Mouse (Mus musculus): Measurements from ENCODE around the gene Tulp3.

Gene Tulp3

DNA sequence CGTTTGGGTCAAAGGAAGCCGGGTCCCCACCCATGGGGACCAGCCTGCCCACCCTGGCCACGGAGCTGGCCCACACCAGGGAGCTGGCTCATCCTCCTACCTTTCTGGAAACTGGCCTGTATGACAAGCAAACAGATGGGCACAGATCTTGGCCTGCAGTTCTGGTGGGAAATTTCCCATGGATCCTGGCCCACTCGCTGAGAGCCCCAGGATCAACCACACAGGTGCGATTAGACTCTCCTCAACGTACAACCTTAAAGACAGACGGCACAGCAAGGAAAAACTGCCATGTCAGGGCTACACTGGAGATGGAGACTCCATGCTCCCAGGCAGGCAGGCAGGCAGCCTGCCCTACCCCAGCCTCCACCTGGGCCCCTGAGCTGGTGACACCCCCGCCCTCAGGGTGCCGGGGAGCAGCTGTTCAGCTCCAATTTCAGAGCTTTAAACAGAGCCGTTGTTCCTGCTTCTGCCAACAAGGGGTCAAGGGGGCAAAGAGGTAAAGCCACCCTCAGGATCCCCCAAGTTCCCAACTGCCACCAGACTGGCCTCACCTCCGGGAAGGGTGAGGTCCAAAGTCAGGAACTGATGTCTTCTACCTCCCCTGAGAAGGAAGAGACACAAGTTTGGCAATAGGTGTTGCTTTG, 58.8 kb downstream of the Tulp3 start:
- no peak for DNase-seq (ENCODE audit: low spot score)

DNA sequence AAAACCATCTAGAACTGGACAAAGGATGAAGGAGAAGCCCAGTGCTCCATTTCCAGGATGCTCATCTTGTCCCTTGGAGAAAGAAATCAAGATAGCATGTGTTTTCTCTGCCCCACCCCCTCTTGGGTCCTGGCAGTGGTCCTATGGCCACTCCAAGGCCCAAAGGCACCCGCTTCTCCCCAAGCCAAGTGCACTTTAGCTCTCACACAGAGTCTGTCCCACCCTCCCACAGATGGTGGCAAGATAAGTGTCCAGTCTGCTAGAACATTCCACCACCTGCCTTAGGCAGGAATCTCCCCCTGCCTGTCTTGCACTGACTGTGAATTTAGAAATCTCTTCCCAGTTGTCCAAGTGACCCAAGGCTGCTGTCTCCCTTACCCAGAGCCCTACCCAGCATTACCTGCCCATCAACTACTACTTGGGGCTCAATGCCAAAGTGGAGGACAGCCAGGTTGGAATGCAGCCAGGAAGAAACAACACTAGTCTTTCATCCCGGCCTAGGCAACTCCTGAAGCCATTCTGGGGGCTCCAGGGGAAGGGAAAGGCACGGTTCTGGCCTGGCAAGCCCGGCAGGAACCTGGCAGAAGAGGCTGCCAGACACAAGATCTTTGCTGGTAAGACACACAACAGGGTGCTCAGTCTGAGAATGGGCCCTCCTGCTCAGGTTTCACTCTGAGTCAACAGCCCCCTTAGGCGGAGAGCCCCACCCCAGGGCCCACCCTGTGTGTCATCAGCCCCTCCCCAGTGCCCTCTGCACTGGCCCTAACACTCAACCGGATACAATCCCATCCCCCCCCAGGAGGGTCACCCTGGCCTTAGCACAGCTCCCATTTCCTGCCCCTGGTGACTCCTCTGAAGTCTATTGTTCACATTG, 59.5 kb downstream of the Tulp3 start:
- no peak for DNase-seq (ENCODE audit: low spot score)

DNA sequence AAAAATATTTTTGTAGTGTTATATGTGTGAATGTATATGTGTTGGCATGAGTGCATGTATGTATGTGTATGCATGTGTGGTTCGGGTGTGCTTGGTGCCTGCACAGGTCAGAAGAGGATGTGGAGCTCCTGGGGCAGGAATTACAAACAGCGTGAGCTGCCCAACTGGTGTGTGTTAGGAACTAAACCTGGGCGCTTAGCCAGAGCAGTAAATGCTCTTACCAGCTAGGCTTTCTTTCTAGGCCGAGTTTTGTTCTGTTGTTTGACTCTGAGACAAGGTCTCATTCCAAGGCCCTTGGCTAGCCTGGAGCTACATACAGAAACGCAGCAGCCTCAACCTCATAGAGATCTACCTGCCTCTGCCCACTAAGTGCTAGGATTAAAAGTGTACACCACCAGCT, 64.4 kb downstream of the Tulp3 start:
- no peak for DNase-seq (ENCODE audit: low spot score)

DNA sequence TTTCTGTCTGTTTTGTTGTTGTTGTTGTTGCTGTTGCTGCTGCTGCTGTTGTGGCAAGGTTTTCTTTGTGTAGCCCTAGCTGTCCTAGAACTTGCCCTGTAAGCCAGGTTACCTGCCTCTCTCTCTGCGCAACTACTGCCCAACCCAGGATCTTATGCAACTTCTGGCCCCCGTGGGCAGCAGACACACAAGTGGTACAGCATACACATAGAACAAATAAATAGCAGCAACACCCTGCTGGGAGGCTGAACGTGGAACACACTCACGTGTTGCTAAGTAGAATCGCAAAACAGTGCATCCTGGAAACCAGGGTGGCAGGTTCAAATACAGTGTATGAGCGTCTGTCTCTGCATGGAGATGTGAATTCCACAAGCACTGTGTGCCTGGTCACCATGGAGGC, 67.0 kb downstream of the Tulp3 start:
- no peak for DNase-seq (ENCODE audit: low spot score)

DNA sequence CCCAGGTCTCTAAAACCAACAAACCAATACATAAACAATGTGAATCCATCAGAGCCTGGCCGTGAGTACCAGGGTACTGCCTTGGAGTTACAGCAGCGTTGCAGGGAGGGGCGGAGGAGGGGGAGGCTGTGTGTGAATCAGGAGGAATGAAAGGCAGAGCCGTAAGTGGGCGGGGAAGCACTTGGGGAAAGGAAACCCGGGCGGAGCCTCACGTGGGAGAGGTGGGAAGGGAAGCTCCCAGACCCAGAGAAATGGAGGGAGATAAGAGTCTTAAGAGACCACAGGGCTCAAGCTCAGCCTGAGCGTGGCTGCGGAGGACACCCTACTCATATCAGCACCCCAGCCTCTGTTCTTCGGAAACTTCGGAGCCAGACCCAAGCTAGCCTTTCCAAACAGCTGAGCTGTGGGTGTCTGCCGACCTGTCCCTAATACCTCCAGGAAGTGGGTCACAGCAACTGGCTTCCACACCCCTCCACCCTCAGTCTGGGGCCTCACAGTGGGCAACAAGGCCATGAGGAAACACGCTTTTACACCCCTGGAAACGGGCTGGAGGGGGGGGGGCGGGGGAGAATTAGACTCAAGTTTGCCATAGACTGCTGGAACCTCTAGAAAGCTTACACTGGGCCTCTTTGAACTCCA, 69.7 kb downstream of the Tulp3 start:
- DNase-seq (ENCODE audit: low spot score) = no peak

DNA sequence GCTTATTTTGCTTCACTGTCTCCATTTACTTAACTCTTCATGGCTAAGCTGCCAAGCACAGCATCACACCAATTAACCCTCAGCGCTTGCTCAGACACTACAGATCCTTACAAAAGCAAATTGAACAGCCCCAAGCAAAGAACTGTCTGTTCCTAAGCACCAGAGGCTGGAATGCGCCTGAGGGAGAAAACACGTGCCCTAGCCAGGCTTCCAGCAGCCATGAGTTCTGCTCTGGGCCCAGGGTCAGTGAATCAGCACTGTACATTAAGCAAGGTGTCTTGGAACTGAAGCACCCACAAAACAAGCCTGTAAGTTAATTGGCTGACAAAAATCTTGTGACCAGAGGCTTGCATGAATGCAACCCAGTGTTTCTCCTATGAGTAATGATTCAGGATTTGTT, 73.5 kb downstream of the Tulp3 start:
- no peak for DNase-seq (ENCODE audit: low spot score)

DNA sequence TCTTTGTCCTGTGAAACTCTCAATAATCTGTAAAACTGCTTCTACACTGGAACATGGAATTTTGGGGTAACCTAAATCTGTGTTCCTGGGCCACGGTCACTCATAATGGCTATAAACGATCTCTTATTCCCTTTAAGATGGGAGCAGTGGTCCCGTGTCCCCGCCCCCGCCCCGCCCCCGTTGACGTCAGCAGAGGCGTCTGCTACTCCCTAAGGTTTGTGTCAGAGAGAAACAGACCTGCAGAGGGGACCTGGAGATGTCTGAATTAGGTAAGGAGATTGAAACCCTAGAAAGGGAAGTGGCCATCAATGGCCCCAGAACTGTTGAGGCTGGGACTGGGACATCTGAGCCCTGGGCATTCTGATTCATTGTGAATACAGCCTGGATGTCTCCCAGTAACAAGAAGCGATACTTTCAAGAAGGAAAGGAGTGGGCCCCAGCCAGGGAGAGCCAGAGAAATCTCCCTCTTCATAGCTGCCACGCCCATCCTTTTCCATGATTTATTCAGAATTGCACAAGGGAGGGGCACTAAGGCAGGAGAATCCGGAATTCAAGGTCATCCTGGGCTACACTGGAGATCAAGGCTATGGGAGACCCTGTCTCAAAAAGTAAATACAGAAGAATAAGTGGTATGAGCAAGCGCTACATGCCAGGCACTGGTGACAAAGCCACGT, 75.0 kb downstream of the Tulp3 start:
- DNase-seq (ENCODE audit: low spot score) = no peak

DNA sequence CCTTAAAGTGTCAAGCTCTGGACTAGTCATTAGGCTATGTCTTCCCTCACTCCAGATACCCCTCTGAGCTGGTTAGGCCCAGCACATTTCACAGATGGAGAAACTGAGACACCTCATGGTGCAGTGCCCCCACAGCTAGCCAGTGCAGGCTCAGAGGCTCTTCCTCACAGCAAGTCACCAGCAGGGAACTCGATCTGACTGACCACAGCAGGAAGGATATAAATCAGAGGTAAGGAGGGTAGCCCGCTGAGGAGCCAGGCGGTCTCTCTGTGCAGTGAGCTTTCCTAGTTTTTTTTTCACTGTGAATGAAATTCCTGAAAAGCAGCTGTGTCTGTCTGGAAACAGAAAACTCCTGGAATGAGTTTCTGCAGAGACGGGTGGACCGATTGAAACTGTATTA, 76.0 kb downstream of the Tulp3 start:
- DNase-seq (ENCODE audit: low spot score) = no peak

DNA sequence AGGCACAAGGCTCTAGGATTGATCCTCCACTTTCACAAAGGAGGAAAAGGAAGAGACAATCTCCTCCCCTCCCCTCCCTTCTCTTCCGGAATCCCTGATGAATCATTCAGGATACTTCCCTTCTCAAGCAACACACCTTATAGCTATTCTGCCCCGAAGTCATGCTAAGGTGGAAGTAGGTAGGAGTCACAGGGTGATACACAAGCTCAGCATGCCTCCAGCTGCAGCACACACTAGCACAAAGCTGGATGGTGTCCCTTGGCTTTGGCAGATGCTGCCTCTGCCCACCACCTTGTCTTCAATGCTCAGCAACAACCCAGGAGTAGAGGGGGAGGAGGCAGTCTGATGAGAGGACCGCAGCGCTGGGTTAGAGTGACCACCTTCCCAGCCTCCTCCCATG, 76.6 kb downstream of the Tulp3 start:
- DNase-seq (ENCODE audit: low spot score) = no peak

DNA sequence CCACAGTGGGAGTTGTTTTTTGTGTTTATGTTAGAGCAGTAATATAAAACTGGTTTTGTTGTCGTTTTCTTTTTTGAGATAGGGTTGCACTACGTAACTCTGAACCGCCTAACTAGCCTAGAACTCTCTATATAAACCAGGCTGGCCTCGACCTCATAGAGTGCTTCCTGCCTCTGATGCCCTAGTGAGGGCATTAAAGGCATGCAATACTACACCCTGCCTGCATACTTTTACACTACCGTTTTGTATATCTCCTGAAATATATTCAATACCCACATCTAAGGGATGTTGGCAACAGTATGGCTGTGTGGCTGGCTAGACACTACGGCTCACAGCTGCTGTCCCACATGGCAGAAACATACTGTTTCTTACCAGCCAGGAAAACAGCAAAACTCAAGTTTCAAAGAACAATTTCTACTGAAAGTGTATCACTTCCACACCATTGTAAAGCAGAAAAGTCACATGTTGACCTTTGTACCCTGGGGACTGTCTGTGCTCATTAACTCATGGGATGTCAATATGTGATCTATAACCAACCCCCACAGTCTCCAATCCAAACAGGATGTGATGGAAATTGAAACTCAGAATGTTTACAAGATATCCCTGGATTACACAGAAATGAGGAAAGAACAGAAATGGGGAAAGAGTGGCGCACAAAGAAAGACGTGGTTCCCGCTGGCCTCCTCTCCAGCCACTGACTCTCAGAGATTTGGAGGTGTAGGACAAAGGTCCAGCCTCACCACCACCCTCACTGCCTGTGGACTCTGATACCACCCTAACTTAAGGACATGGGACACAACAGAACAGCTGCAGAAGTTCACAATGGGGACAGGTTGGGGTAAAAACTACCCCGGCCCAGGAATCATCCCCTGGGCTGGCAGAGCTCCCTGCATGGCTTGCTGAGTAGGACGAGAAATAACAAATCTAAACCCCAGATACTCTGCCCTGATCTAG, 78.2 kb downstream of the Tulp3 start:
- no peak for DNase-seq (ENCODE audit: low spot score)

DNA sequence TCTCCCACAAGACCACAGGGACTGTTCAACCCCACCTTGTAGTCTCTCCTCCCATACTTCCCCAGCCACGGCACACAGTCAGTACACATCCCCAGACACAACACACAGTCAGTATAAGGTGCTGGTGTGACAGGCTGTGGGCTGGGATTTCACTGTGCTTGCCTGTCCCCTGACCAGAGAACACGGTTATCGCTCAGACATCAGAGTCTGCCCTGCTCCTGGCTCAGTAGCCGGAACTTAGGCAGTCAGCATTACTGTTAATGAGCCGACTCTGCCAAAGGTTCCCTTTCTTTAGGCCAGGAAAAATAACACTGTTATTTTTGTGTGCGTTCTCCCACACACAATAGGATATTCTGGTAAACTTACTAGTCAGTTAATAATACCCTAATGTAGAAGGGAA, 79.3 kb downstream of the Tulp3 start:
- DNase-seq (ENCODE audit: low spot score) = no peak

DNA sequence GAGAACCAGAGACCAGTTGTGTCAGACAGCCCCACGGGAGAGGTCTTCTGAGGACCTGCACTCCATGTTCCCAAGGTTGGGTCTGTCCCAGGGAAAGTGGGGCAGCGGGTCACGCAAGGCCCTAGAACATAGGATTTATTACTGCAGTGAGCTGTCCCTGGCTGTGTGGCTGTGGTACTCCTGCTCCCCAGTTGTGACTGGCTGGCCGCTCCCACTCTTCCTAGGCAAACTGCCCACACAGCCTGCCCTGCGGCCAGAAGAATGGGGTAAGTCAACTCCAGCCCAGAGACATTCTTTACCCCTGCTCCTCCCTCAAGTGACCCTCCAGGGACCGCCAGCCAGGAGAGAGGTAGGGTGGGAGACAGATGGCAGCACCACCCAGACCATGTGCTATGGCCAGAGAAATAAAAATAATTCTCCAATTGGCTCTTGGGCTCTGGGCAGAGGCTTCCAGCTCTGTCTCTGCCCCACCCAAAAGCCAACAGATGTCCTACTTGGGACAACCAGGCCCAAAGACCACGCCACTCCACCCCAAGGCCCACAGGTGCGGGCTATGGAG, 80.1 kb downstream of the Tulp3 start:
- DNase-seq (ENCODE audit: low spot score) = no peak

DNA sequence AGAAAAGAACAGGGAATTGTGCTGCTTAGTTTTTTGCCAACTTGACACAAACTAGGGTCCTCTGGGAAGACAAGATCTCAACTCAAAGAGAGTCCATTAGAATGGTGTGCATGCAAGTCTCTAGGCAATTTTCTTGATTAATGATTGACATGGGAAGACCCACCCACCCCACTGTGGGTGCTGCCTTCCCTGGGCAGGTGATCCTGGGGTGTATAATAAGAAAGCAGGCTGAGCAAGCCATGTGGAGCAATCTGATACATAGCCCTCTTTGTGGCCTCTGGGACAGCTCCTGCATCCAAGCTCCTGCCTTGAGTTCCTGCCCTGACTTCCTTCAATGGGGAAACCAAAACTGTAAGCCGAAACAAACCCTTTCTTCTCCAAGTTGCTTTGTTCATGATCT, 82.1 kb downstream of the Tulp3 start:
- DNase-seq (ENCODE audit: low spot score) = no peak

DNA sequence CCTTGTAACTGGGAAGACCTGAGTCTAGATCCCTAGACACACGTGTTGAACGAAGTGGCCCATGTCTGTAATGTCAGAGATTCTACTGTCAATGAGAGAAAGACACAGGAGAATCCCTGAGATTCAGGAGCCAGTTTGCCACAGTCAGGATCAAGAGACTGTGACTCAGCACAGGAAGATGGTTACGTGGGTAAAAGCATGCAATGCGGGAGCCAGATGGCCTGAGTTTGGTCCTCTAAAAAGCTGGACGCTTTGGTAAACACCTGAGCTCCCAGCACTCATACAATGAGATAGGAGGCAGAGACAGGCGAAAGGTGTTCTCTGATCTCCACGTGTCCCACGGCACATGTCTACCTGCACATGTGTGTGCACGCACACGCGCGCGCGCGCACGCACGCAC, 82.9 kb downstream of the Tulp3 start:
- DNase-seq (ENCODE audit: low spot score) = no peak
